Mouse (Mus musculus) C2C12 (cell line): ENCODE measurements around the gene Bcas3.

Experiments
- CTCF ChIP-seq: IDR thresholded peaks from one replicate; pipeline ENCODE4 v1.5.1; 2011; ENCODE audit not compliant: control insufficient read depth, insufficient read depth, insufficient read length
- MAX ChIP-seq: IDR thresholded peaks from one replicate; pipeline ENCODE4 v1.6.1; 2011; ENCODE audit warnings: mild to moderate bottlenecking, control low read depth
- MYOD1 ChIP-seq: IDR thresholded peaks from one replicate; pipeline ENCODE4 v1.6.1; 2011; ENCODE audit warnings: low read depth; ENCODE audit not compliant: control insufficient read depth, insufficient read length
- USF1 ChIP-seq: IDR thresholded peaks from one replicate; pipeline ENCODE4 v1.6.1; 2011; ENCODE audit warnings: low read depth, mild to moderate bottlenecking, control low read depth, moderate library complexity

- TF ChIP-seq CTCF: no peak
- no peak for TF ChIP-seq MYOD1
- TF ChIP-seq MAX: no peak
- TF ChIP-seq USF1: no peak
Observed at GRCm38 (mm10) chr11:85414476-85414875, 61.5 kb downstream of the Bcas3 start.
